Mouse (Mus musculus): ENCODE results near the gene Klf3. TPM values are rescaled to one million over a fixed set of nuclear protein-coding genes. Genes with fewer than 3 reads are reported as not detected.

Gene Klf3
- total RNA-seq, 2 experiments from 2014 or later, result 55.0 to 55.2 TPM

DNA sequence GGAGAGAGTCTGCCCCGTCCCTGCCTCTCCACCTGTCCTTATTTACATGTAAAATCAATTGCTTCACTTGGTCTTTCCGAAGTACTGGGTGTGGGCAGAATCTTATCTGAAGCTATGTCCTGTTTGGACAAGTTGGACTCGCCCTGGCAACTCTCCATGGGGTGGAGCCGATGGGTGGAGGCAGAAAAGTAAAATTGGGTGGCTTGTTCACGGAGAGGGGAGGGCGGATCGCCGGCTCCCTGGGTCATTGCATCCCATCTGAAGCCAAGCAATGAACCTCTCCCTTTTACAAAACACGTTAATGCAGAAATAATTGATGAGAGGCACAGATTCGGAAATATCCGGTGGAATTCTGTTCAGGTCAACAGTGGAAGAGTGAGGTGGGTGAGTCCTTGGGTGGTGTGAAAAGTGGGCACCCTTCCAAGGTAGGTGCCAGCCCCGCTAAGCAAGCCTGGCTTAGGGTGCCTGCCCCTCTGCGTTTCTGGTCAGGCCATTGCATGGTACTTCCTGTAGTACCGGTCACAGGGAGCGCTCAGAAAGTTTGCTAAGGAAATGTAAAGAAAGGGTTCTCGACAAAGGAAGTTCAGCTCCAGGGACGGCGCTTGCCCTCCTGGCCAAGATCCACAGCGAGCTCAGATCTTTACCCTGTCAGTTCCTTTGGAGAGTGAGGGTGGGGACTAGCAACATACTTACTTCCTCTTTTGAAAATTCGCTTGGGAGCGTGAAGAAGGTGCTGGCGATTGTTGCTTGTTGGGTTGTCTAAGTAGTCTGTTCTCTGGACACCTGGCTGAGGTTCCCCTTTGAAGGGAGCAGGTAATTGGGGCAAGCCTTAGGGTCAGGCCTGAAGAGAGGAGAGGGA, 9.2 kb downstream of the Klf3 start:
- peak overlapping the region; percentile 37 for H3K4me3 ChIP-seq
- no peak for DNase-seq (ENCODE audit: low spot score in 2 of 2)
- peak overlapping the region; percentile 91 for H3K27ac ChIP-seq
- TF ChIP-seq CTCF (conservative IDR thresholded peaks at IDR 0.05), result no peak

DNA sequence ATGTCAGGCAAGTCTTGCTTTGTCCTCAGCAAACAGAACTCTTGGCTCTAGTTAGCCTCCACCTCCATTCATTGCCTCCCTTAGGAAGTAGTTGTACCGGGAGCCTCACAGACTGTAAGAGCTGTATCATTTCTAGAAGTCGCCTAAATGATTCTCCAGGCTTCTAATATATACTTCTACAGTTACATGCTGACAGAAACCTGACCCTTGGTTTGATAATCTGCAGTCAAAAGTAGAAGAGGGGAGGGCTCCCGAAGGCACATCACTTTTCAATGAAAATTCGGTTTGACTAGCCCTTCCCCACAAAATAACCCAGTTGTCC, 9.8 kb downstream of the Klf3 start:
- H3K4me3 ChIP-seq, result peak overlapping the region; percentile 37

DNA sequence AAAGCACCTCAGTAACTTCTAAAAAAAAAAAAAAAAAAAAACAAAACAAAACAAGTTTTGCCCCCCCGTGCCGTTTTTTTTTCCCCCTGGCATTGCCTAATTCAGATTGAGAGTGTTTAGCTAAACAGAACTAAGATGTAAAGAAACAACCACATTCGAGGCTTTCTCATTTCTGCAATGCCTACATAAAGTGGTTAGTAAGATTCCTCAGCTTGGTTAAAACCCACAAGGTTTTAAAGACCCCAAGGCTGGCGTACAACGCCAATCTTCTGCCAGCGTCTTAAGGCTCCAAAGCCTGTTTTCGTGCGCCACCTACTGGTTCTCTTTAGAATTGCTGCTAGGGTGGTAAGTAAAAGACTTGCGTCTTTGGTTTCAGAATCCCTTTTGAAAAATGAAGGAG, 10.2 kb downstream of the Klf3 start:
- TF ChIP-seq CTCF (conservative IDR thresholded peaks at IDR 0.05), result peak; percentile 97
- peak overlapping the region; percentile 91; the same call in 1 of the 2 replicates for H3K27ac ChIP-seq
- peak overlapping the region; percentile 37 for H3K4me3 ChIP-seq
- DNase-seq (ENCODE audit: low spot score in 2 of 2), result peak; percentile 82 to 89

More for the DNA sequence above, 9.8 kb downstream of the Klf3 start:
- TF ChIP-seq CTCF (conservative IDR thresholded peaks at IDR 0.05), result no peak
- DNase-seq (ENCODE audit: low spot score in 2 of 2), result no peak
- peak overlapping the region; percentile 91 for H3K27ac ChIP-seq

DNA sequence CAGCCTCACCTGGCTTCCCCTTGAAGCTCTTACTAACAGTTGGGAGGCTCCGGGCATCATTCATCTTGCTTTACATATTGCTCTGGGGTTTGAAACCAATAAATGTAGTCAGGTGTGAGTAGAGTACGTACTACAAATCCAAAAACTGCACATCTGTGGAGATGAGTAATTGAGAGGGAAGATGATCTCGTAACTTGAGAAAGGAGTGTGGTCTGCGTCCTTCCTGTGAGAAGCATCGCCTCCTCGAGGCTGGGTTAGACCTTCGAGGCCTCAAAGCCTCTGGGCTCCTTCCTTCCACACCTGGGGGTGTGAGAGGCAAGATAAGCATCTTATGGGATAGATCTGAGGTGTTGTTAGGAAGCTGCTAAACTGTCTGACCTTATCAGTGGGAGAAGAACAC, 11.2 kb downstream of the Klf3 start:
- Histone ChIP-seq H3K4me3 (no peak overlapping the region), H3K27ac (no peak overlapping the region)
- DNase-seq (ENCODE audit: low spot score in 2 of 2), result no peak
- TF ChIP-seq CTCF (conservative IDR thresholded peaks at IDR 0.05), result no peak

DNA sequence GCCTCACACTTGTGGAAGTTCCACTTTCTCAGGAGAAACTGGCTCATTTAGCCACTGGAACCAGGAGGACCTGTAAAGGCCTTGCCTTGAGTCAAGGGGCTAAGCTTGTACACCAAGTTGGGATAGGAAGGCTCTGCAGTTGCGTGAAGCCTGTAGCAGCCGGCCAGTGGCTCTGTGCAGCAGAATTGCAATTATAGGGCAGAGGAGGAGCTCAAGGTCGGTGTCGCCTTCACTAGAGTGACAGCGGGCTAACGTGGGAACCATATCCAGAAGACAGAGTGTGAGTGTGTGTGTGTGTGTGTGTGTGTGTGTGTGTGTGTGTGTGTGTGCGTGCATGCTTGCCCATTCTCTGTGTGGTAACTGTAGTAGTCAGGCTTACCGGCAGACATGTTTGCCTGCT, 12.4 kb downstream of the Klf3 start:
- no peak for TF ChIP-seq CTCF (conservative IDR thresholded peaks at IDR 0.05)
- no peak for DNase-seq (ENCODE audit: low spot score in 2 of 2)
- peak overlapping the region; percentile 4; the same call in 1 of the 2 replicates for H3K27ac ChIP-seq
- H3K4me3 ChIP-seq, result no peak overlapping the region

DNA sequence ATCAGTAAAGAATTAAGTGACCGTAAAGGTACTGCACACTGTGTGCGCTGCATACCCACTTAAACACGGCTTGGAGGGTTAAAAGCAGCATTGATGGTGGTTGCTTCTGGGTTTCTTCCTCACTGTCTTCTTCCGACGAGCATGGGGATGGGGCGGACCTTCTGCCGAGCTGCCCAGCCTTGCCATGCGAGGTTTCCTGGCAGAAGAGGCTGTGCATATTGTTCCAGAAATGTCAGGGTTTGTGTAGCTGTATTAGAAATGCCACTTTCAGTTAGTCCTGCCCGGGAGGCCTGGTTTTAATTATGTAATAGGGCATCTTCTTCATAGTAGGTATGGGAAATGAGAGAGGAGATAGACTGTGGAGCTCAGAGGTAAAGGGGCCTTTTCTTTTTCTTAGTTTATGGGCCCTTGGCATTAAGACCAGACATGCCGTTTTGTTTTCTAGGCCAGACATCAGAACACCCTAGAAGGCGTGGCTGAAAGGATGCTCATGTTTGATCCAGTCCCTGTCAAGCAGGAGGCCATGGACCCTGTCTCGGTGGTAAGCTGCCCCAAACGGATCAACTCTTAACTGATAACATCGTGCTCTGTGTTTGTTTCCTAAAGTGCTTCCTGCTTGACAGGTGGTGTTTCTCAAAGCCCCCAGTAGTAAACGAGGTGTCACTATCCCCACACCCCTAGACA, 13.2 kb downstream of the Klf3 start:
- Histone ChIP-seq H3K4me3 (no peak overlapping the region), H3K27ac (peak overlapping the region; percentile 32)
- no peak for TF ChIP-seq CTCF (conservative IDR thresholded peaks at IDR 0.05)

DNA sequence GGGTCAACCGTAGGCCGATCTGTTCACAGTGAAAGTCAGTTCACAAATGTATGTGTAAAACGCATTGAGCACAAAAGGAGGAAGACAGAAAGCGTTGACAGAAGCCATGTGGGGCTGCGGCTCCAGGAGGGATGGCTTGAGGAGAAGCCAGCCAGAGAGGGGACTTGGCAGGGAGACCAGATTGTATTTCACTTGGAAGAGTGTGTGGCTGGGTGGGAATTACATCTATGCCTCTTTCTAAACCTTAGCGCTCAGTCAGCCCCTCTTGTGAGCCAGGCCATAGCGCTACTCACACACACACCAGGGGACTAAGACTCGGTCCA, 13.7 kb downstream of the Klf3 start:
- DNase-seq (ENCODE audit: low spot score in 2 of 2), result no peak
- Histone ChIP-seq H3K27ac (peak overlapping the region; percentile 32), H3K4me3 (no peak overlapping the region)
- TF ChIP-seq CTCF (conservative IDR thresholded peaks at IDR 0.05), result no peak

More for the DNA sequence above, 13.2 kb downstream of the Klf3 start:
- DNase-seq (ENCODE audit: low spot score in 2 of 2), result no peak

DNA sequence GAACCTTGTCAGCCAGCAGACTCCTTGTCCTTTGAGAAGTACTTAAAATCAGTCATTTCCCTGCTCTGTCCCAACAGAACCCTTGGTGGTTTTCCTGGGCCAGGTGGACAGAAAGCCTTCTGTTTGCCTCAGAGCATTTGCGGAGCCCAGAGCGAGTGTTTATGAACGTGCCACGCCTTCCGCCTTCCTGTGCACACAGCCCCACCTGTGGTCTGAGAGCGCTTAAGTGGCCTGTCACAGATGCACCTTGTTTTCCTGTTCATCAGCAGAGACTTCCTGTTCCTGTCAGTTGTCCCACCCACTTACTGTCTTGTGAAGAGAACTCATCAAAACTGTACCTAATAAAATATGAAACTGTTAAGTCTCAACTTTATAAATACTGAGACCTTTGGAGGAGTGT, 16.2 kb downstream of the Klf3 start:
- Histone ChIP-seq H3K27ac (no peak overlapping the region), H3K4me3 (no peak overlapping the region)
- DNase-seq (ENCODE audit: low spot score in 2 of 2), result no peak
- no peak for TF ChIP-seq CTCF (conservative IDR thresholded peaks at IDR 0.05)

DNA sequence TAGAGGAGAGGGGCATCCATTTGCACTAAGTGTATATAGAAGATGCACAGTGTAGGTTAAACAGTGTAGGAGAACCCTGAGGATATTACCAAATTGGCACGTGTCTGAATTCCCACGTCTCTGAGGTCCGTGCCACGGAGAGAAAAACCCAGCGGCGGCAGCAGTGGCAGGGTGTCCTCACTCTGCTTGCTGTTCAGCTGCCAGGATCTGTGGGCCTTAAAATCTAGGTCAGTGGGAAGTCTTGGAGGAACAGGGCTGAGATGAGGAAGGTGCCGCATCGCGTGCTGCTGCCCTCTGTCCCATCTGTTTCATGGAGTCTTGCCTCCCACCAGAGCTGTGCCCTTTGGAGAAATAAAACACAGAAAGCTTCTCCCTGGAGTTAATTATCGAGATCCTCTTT, 16.9 kb downstream of the Klf3 start:
- no peak for TF ChIP-seq CTCF (conservative IDR thresholded peaks at IDR 0.05)
- DNase-seq (ENCODE audit: low spot score in 2 of 2), result no peak
- Histone ChIP-seq H3K27ac (peak overlapping the region; percentile 53), H3K4me3 (no peak overlapping the region)

DNA sequence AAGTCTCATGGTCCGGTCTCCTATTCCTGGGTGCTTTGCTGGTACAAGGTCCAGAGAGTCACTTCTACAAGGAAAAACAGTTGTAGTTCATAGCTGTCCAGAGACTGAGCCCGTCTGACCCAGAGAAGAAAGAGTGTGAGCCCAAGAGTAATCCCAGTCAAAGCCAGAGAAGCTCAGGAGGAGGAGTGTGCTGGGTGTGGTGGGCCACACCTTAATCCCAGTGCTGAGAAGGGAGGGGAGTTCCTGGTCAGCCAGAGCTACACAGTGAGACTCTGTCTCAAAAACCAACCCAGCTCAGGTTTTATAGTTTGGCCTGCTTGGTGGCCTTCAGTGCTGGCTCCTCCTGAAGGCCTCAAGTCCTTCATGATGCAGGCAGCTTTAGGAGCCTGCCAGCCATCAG, 18.1 kb downstream of the Klf3 start:
- no peak overlapping the region for H3K4me3 ChIP-seq
- no peak for DNase-seq (ENCODE audit: low spot score in 2 of 2)
- TF ChIP-seq CTCF (conservative IDR thresholded peaks at IDR 0.05), result no peak
- no peak overlapping the region for H3K27ac ChIP-seq

DNA sequence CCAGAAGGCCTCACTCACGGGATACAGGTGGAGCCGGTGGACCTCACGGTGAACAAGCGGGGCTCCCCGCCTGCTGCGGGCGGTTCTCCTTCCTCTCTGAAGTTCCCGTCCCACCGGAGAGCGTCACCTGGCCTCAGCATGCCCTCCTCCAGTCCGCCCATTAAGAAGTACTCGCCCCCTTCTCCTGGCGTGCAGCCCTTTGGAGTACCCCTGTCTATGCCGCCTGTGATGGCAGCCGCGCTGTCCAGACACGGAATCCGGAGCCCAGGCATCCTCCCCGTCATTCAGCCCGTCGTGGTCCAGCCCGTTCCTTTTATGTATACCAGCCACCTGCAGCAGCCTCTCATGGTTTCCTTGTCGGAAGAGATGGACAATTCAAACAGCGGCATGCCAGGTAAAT, 18.8 kb downstream of the Klf3 start:
- no peak overlapping the region for H3K27ac ChIP-seq
- no peak overlapping the region for H3K4me3 ChIP-seq
- no peak for TF ChIP-seq CTCF (conservative IDR thresholded peaks at IDR 0.05)
- no peak for DNase-seq (ENCODE audit: low spot score in 2 of 2)

DNA sequence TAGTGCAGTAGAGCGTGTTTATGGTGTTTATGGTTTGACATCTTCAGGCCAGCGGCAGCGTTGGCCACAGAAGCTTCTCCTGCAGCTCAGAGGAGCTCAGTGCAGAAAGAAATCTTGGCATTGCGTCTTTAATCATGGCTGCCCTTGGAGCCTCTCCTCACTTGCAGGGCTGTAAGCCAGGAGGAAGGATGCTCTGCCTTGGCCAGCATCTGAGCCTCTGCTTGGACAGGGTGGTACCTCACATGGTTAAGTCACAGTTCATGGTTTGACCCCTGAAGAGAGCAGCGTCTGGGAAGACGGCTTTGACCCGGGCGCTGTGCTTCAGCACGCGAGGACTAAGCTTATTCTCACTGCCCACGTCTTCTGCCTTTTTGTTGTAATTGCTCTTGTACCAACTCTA, 20.2 kb downstream of the Klf3 start:
- DNase-seq (ENCODE audit: low spot score in 2 of 2), result no peak
- no peak for TF ChIP-seq CTCF (conservative IDR thresholded peaks at IDR 0.05)
- H3K27ac ChIP-seq, result no peak overlapping the region; the same call in 1 of the 2 replicates

DNA sequence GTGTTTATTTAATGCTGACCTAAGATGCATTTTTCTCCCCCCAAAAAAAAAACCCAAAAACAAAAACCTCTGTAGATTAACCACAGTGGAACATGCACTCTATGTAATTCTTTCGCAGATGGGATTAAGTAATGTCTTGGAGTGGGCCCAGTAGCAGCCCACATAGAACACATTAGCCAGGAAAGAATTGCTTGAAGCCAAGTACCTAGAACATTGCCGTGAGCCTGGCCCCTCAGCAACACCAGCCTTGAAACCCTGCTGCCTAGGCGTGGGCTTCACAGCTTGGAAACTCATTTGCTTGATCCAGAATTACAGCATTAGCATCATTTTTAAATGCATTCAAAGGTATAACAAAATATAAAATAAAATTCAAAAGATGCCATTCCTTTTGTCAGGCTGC, 21.6 kb downstream of the Klf3 start:
- Histone ChIP-seq H3K27ac (peak overlapping the region; percentile 83), H3K4me3 (no peak overlapping the region)
- DNase-seq (ENCODE audit: low spot score in 2 of 2), result peak; percentile 66 to 82
- no peak for TF ChIP-seq CTCF (conservative IDR thresholded peaks at IDR 0.05)

More for the DNA sequence above, 20.2 kb downstream of the Klf3 start:
- H3K4me3 ChIP-seq, result no peak overlapping the region

DNA sequence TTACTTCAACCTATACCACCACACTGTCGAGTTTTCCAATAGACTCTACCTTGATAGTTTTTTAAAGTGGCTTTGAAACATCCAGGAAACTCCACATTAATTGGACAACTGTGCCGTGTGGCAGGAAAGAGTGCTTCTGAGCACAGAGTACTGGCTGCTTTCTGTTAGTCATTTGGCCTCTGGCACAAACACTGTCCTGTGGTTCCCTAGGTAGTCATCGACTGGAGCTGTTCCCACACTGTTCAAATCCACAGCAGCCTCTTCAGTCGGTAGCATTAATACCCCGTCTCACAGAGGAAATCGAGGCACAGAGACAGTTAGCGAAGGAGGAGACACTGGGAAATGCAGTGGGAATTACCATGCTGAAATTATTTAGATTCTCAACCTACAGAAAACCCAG, 22.3 kb downstream of the Klf3 start:
- no peak for TF ChIP-seq CTCF (conservative IDR thresholded peaks at IDR 0.05)
- no peak for DNase-seq (ENCODE audit: low spot score in 2 of 2)
- Histone ChIP-seq H3K27ac (peak overlapping the region; percentile 83), H3K4me3 (no peak overlapping the region)
